Mouse (Mus musculus) small intestine, adult 10 weeks (tissue): Measurements from ENCODE around the gene Gm8362. TPM values are rescaled to one million over a fixed set of nuclear protein-coding genes. Genes with fewer than 3 reads are reported as not detected.

ENCODE experiments used
- polyA plus RNA-seq: library from polyadenylated mRNA; stranded (reverse); fragments of 350-450 nt; fragmentation: Illumina TruSeq; extraction: RNeasy Lipid Tissue Mini Kit (QIAGEN cat#74804); gene quantifications from one replicate; pipeline ENCODE4 v1.2.3, GENCODE M21; 2014; ENCODE audit warnings: low replicate concordance

The Gm8362 gene
- not detected for polyA plus RNA-seq

DNA sequence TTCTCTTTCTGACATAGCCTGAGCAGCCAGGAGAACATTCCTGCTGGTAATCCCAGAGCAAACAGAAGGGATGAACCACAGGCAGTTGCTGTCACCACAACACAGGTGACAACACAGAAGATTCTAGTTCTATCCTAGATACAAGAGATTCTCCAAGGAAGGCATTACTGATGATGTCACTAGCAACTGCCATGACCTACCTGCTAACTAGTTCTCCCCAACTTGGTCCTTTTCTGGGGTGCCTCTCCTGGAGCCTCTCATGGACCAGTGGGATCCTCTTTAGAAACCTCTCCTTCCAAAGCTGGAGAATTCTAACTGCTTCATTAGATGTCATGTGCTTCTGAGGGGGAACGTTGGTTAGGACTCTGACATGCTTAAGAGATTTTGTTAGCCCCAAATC lies at the start of gene Gm8362:
TSS of gene Gm8362 (minus strand) at position 101 of the 400 bp plus-strand sequence.

DNA sequence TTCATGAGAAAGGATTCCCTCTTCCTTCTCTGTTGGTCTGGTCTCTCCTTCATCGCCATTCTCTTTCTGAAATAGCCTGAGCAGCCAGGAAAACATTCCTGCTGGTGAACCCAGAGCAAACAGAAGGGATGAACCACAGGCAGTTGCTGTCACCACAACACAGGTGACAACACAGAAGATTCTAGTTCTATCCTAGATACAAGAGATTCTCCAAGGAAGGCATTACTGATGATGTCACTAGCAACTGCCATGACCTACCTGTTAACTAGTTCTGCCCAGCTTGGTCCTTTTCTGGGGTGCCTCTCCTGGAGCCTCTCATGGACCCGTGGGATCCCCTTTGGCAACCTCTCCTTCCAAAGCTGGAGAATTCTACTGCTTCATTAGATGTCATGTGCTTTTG lies 32.0 kb downstream of the Gm8362 start, which contains the start of gene Gm3636:
TSS of gene Gm3636 (minus strand) at position 101 of the 400 bp plus-strand sequence.

DNA sequence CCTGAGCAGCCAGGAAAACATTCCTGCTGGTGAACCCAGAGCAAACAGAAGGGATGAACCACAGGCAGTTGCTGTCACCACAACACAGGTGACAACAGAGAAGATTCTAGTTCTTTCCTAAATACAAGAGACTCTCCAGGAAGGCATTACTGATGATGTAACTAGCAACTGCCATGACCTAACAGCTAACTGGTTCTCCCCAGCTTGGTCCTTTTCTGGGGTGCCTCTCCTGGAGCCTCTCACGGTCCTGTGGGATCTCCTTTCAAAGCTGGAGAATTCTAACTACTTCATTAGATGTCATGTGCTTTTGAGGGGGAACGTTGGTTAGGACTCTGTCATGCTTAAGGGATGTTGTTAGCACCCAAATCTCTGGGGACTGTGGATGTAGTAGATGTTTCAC lies 54.1 kb downstream of the Gm8362 start, which contains the start of gene Gm8050:
TSS of gene Gm8050 (minus strand) at position 101 of the 400 bp plus-strand sequence.

Other genes with a start within 250 kb of the Gm8362 start
- gene Gm8356, start 237.1 kb downstream of the Gm8362 start, polyA plus RNA-seq, result not detected
- not detected for gene Gm3629, start 183.8 kb downstream of the Gm8362 start, polyA plus RNA-seq
- not detected for gene Gm3460, start 152.0 kb downstream of the Gm8362 start, polyA plus RNA-seq
- gene Gm10251, start 90.2 kb downstream of the Gm8362 start, polyA plus RNA-seq, result not detected
- 0.56 TPM for gene Gm8050, start 54.2 kb downstream of the Gm8362 start, polyA plus RNA-seq
- gene Gm3636, start 32.1 kb downstream of the Gm8362 start, polyA plus RNA-seq, result 5.2 TPM
- not detected for gene Gm3642, start 65.9 kb upstream of the Gm8362 start, polyA plus RNA-seq
- 0.22 TPM for gene Gm3667, start 115.6 kb upstream of the Gm8362 start, polyA plus RNA-seq
- not detected for gene Gm6356, start 199.4 kb upstream of the Gm8362 start, polyA plus RNA-seq